Mouse (Mus musculus): ENCODE data around the gene Slc30a4. TPM values are rescaled to one million over a fixed set of nuclear protein-coding genes. Genes with fewer than 3 reads are reported as not detected.

Slc30a4 gene
- total and polyA plus RNA-seq, 3 experiments = 9.0 to 20.5 (median 11.4) TPM

GRCm38 (mm10) chr2:122683641-122684040, 18.8 kb downstream of the Slc30a4 start:
- Histone ChIP-seq H3K27me3 (replicated peaks) (no peaks in the 10 kb centered on the region), H3K4me1 (ENCODE audit: control insufficient read depth in 1 of 2, insufficient read depth in 2 of 2) (no peaks in the 10 kb centered on the region), H3K79me2 (replicated peaks; ENCODE audit: control insufficient read depth, extremely low read depth, insufficient read depth, poor library complexity, severe bottlenecking) (no peaks in the 10 kb centered on the region), H3K36me3 (replicated peaks in 1 of 2; ENCODE audit: control insufficient read depth in 1 of 2, insufficient read depth in 1 of 2, low read length in 1 of 2) (peaks cover 7 to 19% of the 10 kb centered on the region in 2 experiments), H3K4me2 (ENCODE audit: insufficient read depth, low read depth, poor library complexity, severe bottlenecking) (no peak overlapping the region), H3K9me3 (replicated peaks; ENCODE audit: low read length) (no peaks in the 10 kb centered on the region), H3K4me3 (replicated peaks in 1 of 3; ENCODE audit: low read depth in 2 of 3, low read length in 2 of 3, poor library complexity in 1 of 3) (no peak overlapping the region), H3K27ac (ENCODE audit: insufficient read depth, low read depth) (no peak overlapping the region), H3K9ac (ENCODE audit: insufficient read depth, low read depth) (no peak overlapping the region)
- no peak for DNase-seq (ENCODE audit: extremely low read depth)
- TF ChIP-seq IRF4 (IDR thresholded peaks at IDR 0.05; ENCODE audit: low read depth, low read length) (no peak), CTCF (conservative IDR thresholded peaks at IDR 0.05 in 1 of 2, IDR thresholded peaks at IDR 0.05 in 1 of 2; ENCODE audit: low read depth in 2 of 2, low read length in 2 of 2) (no peak), CHD1 (IDR thresholded peaks at IDR 0.05; ENCODE audit: low read depth, low read length) (no peak), USF2 (conservative IDR thresholded peaks at IDR 0.05; ENCODE audit: low read depth, low read length) (no peak), HCFC1 (IDR thresholded peaks at IDR 0.05; ENCODE audit: low read depth, low read length) (no peak)
- dilution Hi-C loops (cut with MboI; ENCODE audit: extremely low pct_ligation_motif_present, extremely low pct_unique_long_range_greater_than_20kb, low sequenced_read_pairs) = no loop called here
- in situ Hi-C loops (cut with MboI; ENCODE audit: low pct_ligation_motif_present, low pct_unique_long_range_greater_than_20kb, low sequenced_read_pairs) = no loop called here

- dilution Hi-C loops (cut with MboI; ENCODE audit: extremely low pct_ligation_motif_present, extremely low pct_unique_long_range_greater_than_20kb, low sequenced_read_pairs) (no loop called here), in situ Hi-C loops (cut with MboI; ENCODE audit: low pct_ligation_motif_present, low pct_unique_long_range_greater_than_20kb, low sequenced_read_pairs) (no loop called here)
- Histone ChIP-seq H3K4me2 (ENCODE audit: insufficient read depth, low read depth, poor library complexity, severe bottlenecking) (no peak overlapping the region), H3K9ac (ENCODE audit: insufficient read depth, low read depth) (no peak overlapping the region), H3K27me3 (replicated peaks) (no peaks in the 10 kb centered on the region), H3K4me1 (ENCODE audit: control insufficient read depth in 1 of 2, insufficient read depth in 2 of 2) (no peaks in the 10 kb centered on the region), H3K27ac (ENCODE audit: insufficient read depth, low read depth) (no peak overlapping the region), H3K4me3 (replicated peaks in 1 of 3; ENCODE audit: low read depth in 2 of 3, low read length in 2 of 3, poor library complexity in 1 of 3) (no peak overlapping the region), H3K36me3 (replicated peaks in 1 of 2; ENCODE audit: control insufficient read depth in 1 of 2, insufficient read depth in 1 of 2, low read length in 1 of 2) (peaks cover 7 to 12% of the 10 kb centered on the region in 2 experiments), H3K9me3 (replicated peaks; ENCODE audit: low read length) (no peaks in the 10 kb centered on the region), H3K79me2 (replicated peaks; ENCODE audit: control insufficient read depth, extremely low read depth, insufficient read depth, poor library complexity, severe bottlenecking) (no peaks in the 10 kb centered on the region)
- no peak for TF ChIP-seq MAFK (IDR thresholded peaks at IDR 0.05; ENCODE audit: insufficient replicate concordance, low read length)
- no peak for TF ChIP-seq ZNF384 (IDR thresholded peaks at IDR 0.05; ENCODE audit: low read depth, low read length)
- TF ChIP-seq TBP (conservative IDR thresholded peaks at IDR 0.05; ENCODE audit: low read depth, low read length) = no peak
- no peak for TF ChIP-seq E2F4 (IDR thresholded peaks at IDR 0.05; ENCODE audit: insufficient replicate concordance, low read depth, low read length)
- DNase-seq (ENCODE audit: extremely low read depth) = no peak
These were observed 19.9 kb downstream of the Slc30a4 start for GRCm38 (mm10) chr2:122682520-122682919.

GRCm38 (mm10) chr2:122681379-122682137, 20.9 kb downstream of the Slc30a4 start:
- dilution Hi-C loops (cut with MboI; ENCODE audit: extremely low pct_ligation_motif_present, extremely low pct_unique_long_range_greater_than_20kb, low sequenced_read_pairs) = no loop called here
- Histone ChIP-seq H3K4me1 (ENCODE audit: control insufficient read depth in 1 of 2, insufficient read depth in 2 of 2) (no peaks in the 10 kb centered on the region), H3K79me2 (replicated peaks; ENCODE audit: control insufficient read depth, extremely low read depth, insufficient read depth, poor library complexity, severe bottlenecking) (no peaks in the 10 kb centered on the region), H3K27ac (ENCODE audit: insufficient read depth, low read depth) (no peak overlapping the region), H3K4me2 (ENCODE audit: insufficient read depth, low read depth, poor library complexity, severe bottlenecking) (no peak overlapping the region), H3K36me3 (replicated peaks in 1 of 2; ENCODE audit: control insufficient read depth in 1 of 2, insufficient read depth in 1 of 2, low read length in 1 of 2) (peaks cover 4 to 9% of the 10 kb centered on the region in 2 experiments), H3K9me3 (replicated peaks; ENCODE audit: low read length) (no peaks in the 10 kb centered on the region), H3K27me3 (replicated peaks) (no peaks in the 10 kb centered on the region), H3K9ac (ENCODE audit: insufficient read depth, low read depth) (no peak overlapping the region), H3K4me3 (replicated peaks in 1 of 3; ENCODE audit: low read depth in 2 of 3, low read length in 2 of 3, poor library complexity in 1 of 3) (no peak overlapping the region)
- TF ChIP-seq MYC (IDR thresholded peaks at IDR 0.05; ENCODE audit: low read depth, low read length) (no peak), SIN3A (IDR thresholded peaks at IDR 0.05; ENCODE audit: low read length) (no peak), EP300 (IDR thresholded peaks at IDR 0.05; ENCODE audit: low read length) (no peak), TBP (conservative IDR thresholded peaks at IDR 0.05; ENCODE audit: low read depth, low read length) (no peak), PAX5 (IDR thresholded peaks at IDR 0.05; ENCODE audit: low read length) (no peak), TCF12 (IDR thresholded peaks at IDR 0.05; ENCODE audit: low read depth, low read length) (no peak), E2F4 (IDR thresholded peaks at IDR 0.05; ENCODE audit: insufficient replicate concordance, low read depth, low read length) (no peak), ZMIZ1 (IDR thresholded peaks at IDR 0.05; ENCODE audit: low read depth, low read length) (no peak), MAZ (IDR thresholded peaks at IDR 0.05; ENCODE audit: low read depth, low read length) (no peak), ZNF384 (IDR thresholded peaks at IDR 0.05; ENCODE audit: low read depth, low read length) (no peak), RCOR1 (conservative IDR thresholded peaks at IDR 0.05; ENCODE audit: low read depth, low read length) (no peak), BHLHE40 (IDR thresholded peaks at IDR 0.05; ENCODE audit: low read depth, low read length) (no peak), CHD2 (IDR thresholded peaks at IDR 0.05; ENCODE audit: low read length) (no peak), CTCF (conservative IDR thresholded peaks at IDR 0.05 in 1 of 2, IDR thresholded peaks at IDR 0.05 in 1 of 2; ENCODE audit: low read depth in 2 of 2, low read length in 2 of 2) (no peak), GABPA (IDR thresholded peaks at IDR 0.05; ENCODE audit: insufficient replicate concordance, low read depth, low read length) (no peak), MAX (IDR thresholded peaks at IDR 0.05; ENCODE audit: low read length) (no peak), MEF2A (IDR thresholded peaks at IDR 0.05; ENCODE audit: borderline replicate concordance, low read depth, low read length) (no peak), JUN (IDR thresholded peaks at IDR 0.05; ENCODE audit: insufficient read depth, low read depth, low read length) (no peak)
- DNase-seq (ENCODE audit: extremely low read depth) = no peak
- in situ Hi-C loops (cut with MboI; ENCODE audit: low pct_ligation_motif_present, low pct_unique_long_range_greater_than_20kb, low sequenced_read_pairs) = no loop called here
